10 mouse cellular contexts compared by ENCODE assay signal in genomic region chr10:69371441-69371840, GRCm38 (mm10). TPM values are rescaled to one million over a fixed set of nuclear protein-coding genes. Genes with fewer than 3 reads are reported as not detected.
A peak's percentile ranks its signal among the peaks of the same experiment; 100 is the strongest.
DNase-seq lines count a peak whose midpoint lies in the region; ATAC-seq and TF ChIP-seq lines count a peak whose summit lies in the region.
"Had no signal": no experiment of that assay in that cellular context is flagged by ENCODE, and none has a peak within 500 bp of the region (broad histone marks: within the 10 kb centered on the region; RNA-seq: fewer than 3 reads in every experiment).

No protein-coding gene starts in this region.

- no peaks in the 10 kb centered on the region for H3K9me3 ChIP-seq in kidney, embryonic 14.5 days (ENCODE audit: control insufficient read depth, low read length)
- H3K9me3 ChIP-seq in E14TG2a.4 (ENCODE audit: low read length): no peaks in the 10 kb centered on the region
- H3K9me3 ChIP-seq in lung, embryonic 14.5 days (ENCODE audit: low read depth, low read length): no peaks in the 10 kb centered on the region
- H3K9me3 ChIP-seq: liver, embryonic 13.5 days had no signal

- no peak overlapping the region for H3K9ac ChIP-seq in kidney, embryonic 14.5 days (ENCODE audit: low read depth, low read length)
- no peak overlapping the region for H3K9ac ChIP-seq in lung, embryonic 14.5 days
- H3K9ac ChIP-seq: liver, embryonic 13.5 days had no signal

- no peaks in the 10 kb centered on the region for H3K4me1 ChIP-seq in kidney, adult 2 months (ENCODE audit: control insufficient read depth, insufficient read depth, low read length)
- H3K4me1 ChIP-seq in kidney, embryonic 14.5 days (ENCODE audit: control insufficient read depth, insufficient read depth, low read length): no peaks in the 10 kb centered on the region
- H3K4me1 ChIP-seq in E14TG2a.4 (replicated peaks; ENCODE audit: low read depth, low read length): peaks cover 57% of the 10 kb centered on the region
- no peaks in the 10 kb centered on the region for H3K4me1 ChIP-seq in embryonic fibroblast, embryonic 13.5 days (ENCODE audit: control insufficient read depth, insufficient read depth, low read length)
- H3K4me1 ChIP-seq in lung, embryonic 14.5 days (ENCODE audit: insufficient read depth): no peaks in the 10 kb centered on the region
- H3K4me1 ChIP-seq: liver, embryonic 13.5 days had no signal

- H3K4me2 ChIP-seq in kidney, embryonic 14.5 days (replicated peaks; ENCODE audit: low read depth, low read length): no peak overlapping the region
- H3K4me2 ChIP-seq in lung, embryonic 14.5 days: no peak overlapping the region
- H3K4me2 ChIP-seq: liver, embryonic 13.5 days had no signal

- H3K27me3 ChIP-seq in kidney, adult 2 months (replicated peaks; ENCODE audit: control insufficient read depth, insufficient read depth, low read length): no peaks in the 10 kb centered on the region
- no peaks in the 10 kb centered on the region for H3K27me3 ChIP-seq in kidney, embryonic 14.5 days (ENCODE audit: control insufficient read depth, insufficient read depth, low read length)
- peaks cover under 1% of the 10 kb centered on the region; the same call in 1 of the 2 replicates for H3K27me3 ChIP-seq in E14TG2a.4 (ENCODE audit: insufficient read depth, low read length)
- H3K27me3 ChIP-seq in lung, embryonic 14.5 days (ENCODE audit: insufficient read depth, low read length): no peaks in the 10 kb centered on the region
- H3K27me3 ChIP-seq: liver, embryonic 13.5 days had no signal

- H3K27ac ChIP-seq in kidney, adult 2 months (ENCODE audit: insufficient read depth, low read depth, low read length): no peak overlapping the region
- H3K27ac ChIP-seq in kidney, embryonic 14.5 days (ENCODE audit: low read depth, low read length): no peak overlapping the region
- no peak overlapping the region for H3K27ac ChIP-seq in embryonic fibroblast, embryonic 13.5 days (ENCODE audit: insufficient read depth, low read length)
- no peak overlapping the region for H3K27ac ChIP-seq in lung, embryonic 14.5 days (ENCODE audit: low read depth)
- H3K27ac ChIP-seq: liver, embryonic 13.5 days had no signal

- no peak overlapping the region for H3K4me3 ChIP-seq in kidney, adult 2 months (ENCODE audit: insufficient read depth, low read depth, low read length)
- no peak overlapping the region for H3K4me3 ChIP-seq in kidney, embryonic 14.5 days (ENCODE audit: low read length)
- no peak overlapping the region for H3K4me3 ChIP-seq in E14TG2a.4 (replicated peaks; ENCODE audit: low read length)
- no peak overlapping the region for H3K4me3 ChIP-seq in embryonic fibroblast, embryonic 13.5 days (ENCODE audit: insufficient read depth, low read length)
- H3K4me3 ChIP-seq in lung, embryonic 14.5 days (ENCODE audit: low read depth, low read length): no peak overlapping the region
- H3K4me3 ChIP-seq: erythroblast, embryonic 14.5 days; liver, embryonic 13.5 days had no signal

- H3K36me3 ChIP-seq in kidney, adult 2 months (ENCODE audit: control insufficient read depth, insufficient read depth, low read length): no peaks in the 10 kb centered on the region
- no peaks in the 10 kb centered on the region for H3K36me3 ChIP-seq in kidney, embryonic 14.5 days (ENCODE audit: control insufficient read depth, insufficient read depth, low read length)
- H3K36me3 ChIP-seq in E14TG2a.4 (ENCODE audit: insufficient read depth, low read length): no peaks in the 10 kb centered on the region
- no peaks in the 10 kb centered on the region for H3K36me3 ChIP-seq in lung, embryonic 14.5 days (ENCODE audit: insufficient read depth)
- H3K36me3 ChIP-seq: liver, embryonic 13.5 days had no signal

- no peak for TF ChIP-seq POLR2A in kidney, adult 2 months (IDR thresholded peaks at IDR 0.05; ENCODE audit: low read depth, low read length)
- TF ChIP-seq POLR2A in embryonic fibroblast, embryonic 13.5 days (IDR thresholded peaks at IDR 0.05; ENCODE audit: low read depth, low read length): no peak

- peak; percentile 70 for TF ChIP-seq CTCF in kidney, adult 2 months (conservative IDR thresholded peaks at IDR 0.05; ENCODE audit: insufficient read depth, insufficient read length, low read depth, low read length)
- TF ChIP-seq CTCF in E14TG2a.4 (conservative IDR thresholded peaks at IDR 0.05; ENCODE audit: low read length): peak; percentile 87
- peak; percentile 53; the same call in 1 of the 2 replicates for TF ChIP-seq CTCF in embryonic fibroblast, embryonic 13.5 days (IDR thresholded peaks at IDR 0.05; ENCODE audit: borderline replicate concordance, insufficient read depth, low read length)
- TF ChIP-seq CTCF in lung, embryonic 14.5 days (IDR thresholded peaks at IDR 0.05; ENCODE audit: low read depth): peak; percentile 91

- peak; percentile 29 for DNase-seq in kidney, adult 2 months
- DNase-seq in ZHBTc4 (ENCODE audit: low read depth, low spot score) (peak; percentile 88), adipocyte (ENCODE audit: low spot score) (no peak)
- peak; percentile 80 for DNase-seq in lung, embryonic 14.5 days
- peak; percentile 25 for DNase-seq in testis, postnatal 14 days (ENCODE audit: low spot score)
- DNase-seq: liver, embryonic 13.5 days had no signal

- WGBS in kidney, adult 2 months: 24% methylated on average over 10 of the region's 10 CpGs
- 20% methylated on average over 10 of the region's 10 CpGs for WGBS in kidney, embryonic 14.5 days
- 10% methylated on average over 10 of the region's 10 CpGs for WGBS in lung, embryonic 14.5 days

- no peak for ATAC-seq in kidney, embryonic 14.5 days (ENCODE audit: low FRiP score, low TSS enrichment)
- no peak for ATAC-seq in lung, embryonic 14.5 days (ENCODE audit: insufficient read depth)

RNA-seq across cellular contexts. Expression of gene Cdk1, which starts 18.7 kb away (rescaled TPM):
- polyA plus RNA-seq in kidney, adult 2 months (2012; rRNA removed): 1.7 and 2.6 TPM in 2 replicates
- polyA plus RNA-seq in kidney, embryonic 14.5 days (2014; fragmentation: Nextera tagmentation; extraction: Ambion mirVana): 547 and 584 TPM in 2 replicates
- 160 and 200 TPM in 2 replicates for polyA plus RNA-seq in embryonic fibroblast, embryonic 13.5 days (2011; ENCODE audit: insufficient read length, low read depth, missing spikeins)
- 684 and 700 TPM in 2 replicates for polyA plus RNA-seq in lung, embryonic 14.5 days (2014; fragmentation: Nextera tagmentation; extraction: Ambion mirVana)

RNA-seq across cellular contexts. Expression of gene Ank3, which starts 27.1 kb away (rescaled TPM):
- 37.3 and 39.1 TPM in 2 replicates for polyA plus RNA-seq in kidney, adult 2 months (2012; rRNA removed)
- 34.8 and 48.9 TPM in 2 replicates for polyA plus RNA-seq in kidney, embryonic 14.5 days (2014; fragmentation: Nextera tagmentation; extraction: Ambion mirVana)
- 21.6 and 25.7 TPM in 2 replicates for polyA plus RNA-seq in embryonic fibroblast, embryonic 13.5 days (2011; ENCODE audit: insufficient read length, low read depth, missing spikeins)
- polyA plus RNA-seq in lung, embryonic 14.5 days (2014; fragmentation: Nextera tagmentation; extraction: Ambion mirVana): 16.2 and 17.5 TPM in 2 replicates

Comparison
In these comparisons a context has a peak if more than half of its experiments do, and no peak if none do; other contexts are left out.
1. RNA of gene Cdk1, which starts 18.7 kb away (polyA plus RNA-seq): 684 to 700 TPM in lung, embryonic 14.5 days, 547 to 584 TPM in kidney, embryonic 14.5 days and 160 to 200 TPM in embryonic fibroblast, embryonic 13.5 days; 1.7 to 2.6 TPM in kidney, adult 2 months; every median in the first group is over 10 times any median in the second.
2. Peak in every context shown above with its lines, with median percentiles within 50 percentile points of each other: CTCF ChIP-seq.